Mouse (Mus musculus) left cerebral cortex, adult 2 months (tissue): ENCODE measurements around the gene Cftr. TPM values are rescaled to one million over a fixed set of nuclear protein-coding genes. Genes with fewer than 3 reads are reported as not detected.

ENCODE experiments used
- DNase-seq, 2 experiments: peaks; one replicate each; pipeline ENCODE4 v3.0.0; 2021 to 2022; ENCODE audit warnings: low spot score in 2 of 2, mixed read lengths in 1 of 2; ENCODE audit errors: extremely low spot score in 1 of 2
- H3K27ac ChIP-seq: fragments of 200-600 bp; 2 replicates; pipeline ENCODE4 v1.8.1; 2022
- H3K4me3 ChIP-seq: fragments of 200-600 bp; 2 replicates; pipeline ENCODE4 v1.8.1; 2022
- CTCF ChIP-seq: fragments of 200-600 bp; IDR thresholded peaks from 2 replicates; pipeline ENCODE4 v1.8.1; 2022; ENCODE audit warnings: antibody characterized with exemption, mild to moderate bottlenecking, moderate library complexity
- intact Hi-C: fragments of 180-260 bp; cut with DNase I; formaldehyde crosslinking; loops from one replicate; pipeline ENCODE4 v1.15.1; 2025
- total RNA-seq, 2 experiments: library from RNA; stranded (reverse); gene quantifications; 2 replicates each; pipeline ENCODE4 v1.2.3; 2021

Cftr gene
- total RNA-seq, 2 experiments from 2014 or later, result 0.41 to 0.61 TPM

DNA sequence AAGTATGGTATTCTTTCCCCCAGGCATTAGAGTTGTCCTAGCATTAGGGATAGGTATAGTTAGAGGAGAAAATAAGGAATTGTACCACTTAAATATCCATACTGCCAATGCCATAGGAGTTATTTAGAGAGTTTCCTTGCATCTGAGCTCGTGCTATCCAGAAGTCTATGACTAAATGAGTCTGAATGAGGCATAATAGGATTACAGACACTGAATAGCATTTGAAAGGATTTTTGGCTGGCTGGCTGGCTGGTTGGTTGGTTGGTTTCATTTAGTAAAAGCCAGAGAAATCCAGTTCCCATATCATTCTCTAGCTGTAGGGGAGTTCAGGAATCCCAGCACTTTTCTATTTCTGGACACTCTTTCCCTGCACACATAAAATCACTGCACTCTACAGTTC lies 76.0 kb downstream of the Cftr start:
- intact Hi-C loops, result no loop called here
- Histone ChIP-seq H3K27ac (no peak overlapping the region), H3K4me3 (no peak overlapping the region)
- no peak for DNase-seq
- no peak for TF ChIP-seq CTCF

- H3K27ac ChIP-seq, result no peak overlapping the region
- intact Hi-C loops, result no loop called here
- TF ChIP-seq CTCF, result no peak
- DNase-seq, result no peak
- H3K4me3 ChIP-seq, result no peak overlapping the region
Measured at GRCm38 (mm10) chr6:18247891-18248463, 77.5 kb downstream of the Cftr start.

DNA sequence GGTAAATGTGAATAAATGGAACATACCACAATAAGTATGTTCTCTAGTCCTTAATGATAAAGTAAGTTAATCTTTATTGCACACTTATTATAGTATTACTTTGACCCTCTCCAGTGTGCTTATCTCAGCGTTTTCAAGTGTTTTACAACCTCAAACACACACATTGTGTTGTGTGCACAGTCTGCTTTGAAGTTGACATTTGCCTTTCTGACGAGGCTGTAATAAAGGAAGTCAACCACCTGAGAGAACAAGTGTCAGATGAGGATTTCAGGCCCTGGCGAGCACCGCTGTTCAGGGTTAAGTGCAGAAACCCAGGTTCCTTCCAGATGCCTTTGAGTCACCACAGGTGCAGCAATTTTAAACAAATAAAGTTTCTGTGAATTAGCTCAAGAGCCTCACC lies 78.0 kb downstream of the Cftr start:
- no peak for DNase-seq
- intact Hi-C loops, result no loop called here
- H3K27ac ChIP-seq, result no peak overlapping the region
- no peak overlapping the region for H3K4me3 ChIP-seq
- no peak for TF ChIP-seq CTCF

DNA sequence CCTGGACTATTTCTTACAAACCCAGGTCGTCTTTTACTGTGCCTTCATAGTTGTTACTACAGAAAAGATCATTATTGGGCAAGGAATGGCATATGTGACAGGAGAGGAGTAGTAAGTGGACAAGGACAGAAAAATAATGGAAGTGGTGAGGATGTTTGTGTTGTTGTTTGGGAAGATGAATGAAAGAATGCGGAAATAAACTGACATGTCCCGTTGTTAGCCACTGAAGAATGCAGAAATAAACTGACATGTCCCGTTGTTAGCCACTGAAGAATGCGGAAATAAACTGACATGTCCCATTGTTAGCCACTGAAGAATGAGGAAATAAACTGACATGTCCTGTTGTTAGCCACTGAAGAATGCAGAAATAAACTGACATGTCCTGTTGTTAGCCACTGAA lies 84.1 kb downstream of the Cftr start:
- intact Hi-C loops, result no loop called here
- no peak for TF ChIP-seq CTCF
- Histone ChIP-seq H3K27ac (no peak overlapping the region), H3K4me3 (no peak overlapping the region)
- DNase-seq, result no peak

GRCm38 (mm10) chr6:18270983-18271382 lies 100.5 kb downstream of the Cftr start:
- intact Hi-C loops, result no loop called here
- no peak overlapping the region for H3K27ac ChIP-seq
- no peak for TF ChIP-seq CTCF
- no peak for DNase-seq
- H3K4me3 ChIP-seq, result no peak overlapping the region

DNA sequence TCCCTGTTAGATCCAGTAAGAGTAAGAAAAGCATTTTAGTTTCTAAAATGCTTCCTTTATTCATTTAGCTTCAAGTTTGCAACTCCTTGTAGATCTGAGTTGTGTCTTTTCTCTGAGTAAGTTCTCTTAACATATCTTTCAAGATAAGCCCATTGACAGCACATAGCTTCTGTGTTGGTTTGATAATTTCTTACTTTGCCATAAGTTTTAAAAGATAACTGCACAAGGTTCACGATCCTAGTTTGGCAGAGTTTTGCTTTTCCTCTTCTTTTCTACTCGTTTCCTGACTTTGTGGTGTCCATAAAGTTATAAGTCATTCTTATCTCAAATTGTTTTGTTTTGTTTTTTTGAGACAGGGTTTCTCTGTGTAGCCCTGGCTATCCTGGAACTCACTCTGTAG lies 130.3 kb downstream of the Cftr start:
- no peak for DNase-seq
- no peak overlapping the region for H3K4me3 ChIP-seq
- TF ChIP-seq CTCF, result no peak
- H3K27ac ChIP-seq, result no peak overlapping the region
- intact Hi-C loops, result no loop called here

- Histone ChIP-seq H3K27ac (no peak overlapping the region), H3K4me3 (no peak overlapping the region)
- intact Hi-C loops, result no loop called here
- DNase-seq, result no peak
- no peak for TF ChIP-seq CTCF
Measured at GRCm38 (mm10) chr6:18302105-18302504, 131.6 kb downstream of the Cftr start.

DNA sequence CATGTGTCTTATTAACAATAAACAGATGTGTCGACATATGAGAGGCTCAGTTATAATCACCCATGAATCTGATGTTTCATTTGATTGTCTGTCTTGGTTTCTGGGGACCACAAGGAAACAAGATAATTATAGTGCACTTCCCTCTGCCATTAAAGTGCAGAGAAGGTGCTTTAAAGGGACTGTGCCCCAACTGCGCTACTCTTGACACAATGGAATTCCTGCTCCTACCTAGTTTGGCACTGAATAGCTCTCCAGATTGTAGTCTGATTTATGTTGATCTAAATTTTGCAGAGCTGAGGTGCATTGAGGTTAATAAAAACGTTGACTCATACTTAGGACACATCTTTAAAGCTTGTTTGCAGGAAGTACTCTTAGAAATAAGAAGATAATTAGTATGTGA lies 132.7 kb downstream of the Cftr start:
- no peak overlapping the region for H3K27ac ChIP-seq
- intact Hi-C loops, result no loop called here
- no peak for DNase-seq
- TF ChIP-seq CTCF, result no peak
- no peak overlapping the region for H3K4me3 ChIP-seq

DNA sequence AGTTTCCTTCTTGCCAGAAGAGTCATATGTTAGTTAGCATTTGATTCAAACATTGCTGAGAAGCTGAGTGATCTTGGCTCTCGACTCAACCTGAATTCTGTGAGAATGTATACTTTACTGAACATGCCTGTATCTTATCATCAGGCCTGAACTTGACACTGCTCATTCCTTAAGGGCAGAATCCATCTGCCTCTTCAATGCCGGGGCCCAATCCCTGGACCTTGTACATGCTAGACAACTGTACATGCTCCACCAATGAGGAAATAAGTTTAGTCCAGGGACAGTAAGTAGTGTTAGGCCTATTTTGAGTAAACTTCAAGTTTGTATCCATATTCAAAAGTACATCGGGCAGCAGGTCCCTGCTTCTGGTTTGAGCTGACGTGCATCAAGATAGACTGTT lies 134.6 kb downstream of the Cftr start:
- H3K27ac ChIP-seq, result no peak overlapping the region
- no peak for TF ChIP-seq CTCF
- no peak overlapping the region for H3K4me3 ChIP-seq
- no peak for DNase-seq
- intact Hi-C loops, result no loop called here

GRCm38 (mm10) chr6:18310983-18311382 lies 140.5 kb downstream of the Cftr start:
- Histone ChIP-seq H3K27ac (no peak overlapping the region), H3K4me3 (no peak overlapping the region)
- no peak for TF ChIP-seq CTCF
- no peak for DNase-seq
- intact Hi-C loops, result no loop called here

DNA sequence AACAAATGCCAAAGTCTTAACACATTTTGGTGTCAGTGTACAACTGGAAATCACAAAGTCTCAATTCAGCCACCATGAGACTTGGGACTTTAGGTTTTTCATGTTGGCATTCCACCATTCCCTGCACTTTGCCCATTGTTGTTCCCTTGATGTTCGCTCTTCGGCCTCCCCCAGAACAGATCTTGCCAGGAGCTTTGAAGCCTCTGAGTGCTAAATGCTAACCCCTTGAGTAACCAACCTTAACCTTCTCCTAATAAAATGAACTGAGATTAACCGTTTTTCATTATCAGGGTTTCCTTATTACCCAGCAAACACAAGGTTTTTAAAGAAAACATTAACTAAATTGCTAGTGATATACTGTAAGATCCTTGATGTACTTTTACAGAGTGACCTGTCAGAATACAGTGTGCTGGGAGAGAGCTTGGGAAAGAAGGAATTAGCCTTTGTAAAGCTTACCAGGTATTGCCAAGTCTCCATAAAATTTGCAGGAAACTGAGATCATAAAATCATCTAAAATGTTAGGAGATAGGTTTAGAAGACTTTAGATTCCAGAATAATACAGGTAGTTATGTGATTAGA lies 144.0 kb downstream of the Cftr start:
- no peak overlapping the region for H3K4me3 ChIP-seq
- intact Hi-C loops, result no loop called here

DNA sequence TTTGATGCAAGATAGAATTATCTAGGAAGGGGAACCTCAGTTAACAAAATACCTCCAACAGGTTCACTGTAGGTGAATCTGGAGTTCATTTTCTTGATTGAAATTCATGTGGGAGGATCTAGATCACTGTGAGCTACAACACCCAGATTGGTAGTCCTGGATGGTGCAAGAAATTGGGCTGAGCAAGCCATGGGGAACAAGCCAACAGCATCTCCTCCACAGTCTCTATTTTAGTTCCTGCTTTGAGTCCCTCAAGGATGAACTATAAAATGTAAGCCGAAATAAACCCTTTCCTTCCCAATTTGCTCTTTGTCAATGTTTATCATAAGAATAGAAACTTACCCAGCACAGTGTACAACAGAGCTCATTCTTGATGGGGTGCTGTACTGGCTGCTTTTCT lies 152.5 kb downstream of the Cftr start:
- no peak for TF ChIP-seq CTCF
- Histone ChIP-seq H3K4me3 (no peak overlapping the region), H3K27ac (no peak overlapping the region)
- DNase-seq, result no peak
- intact Hi-C loops, result no loop called here

More for the DNA sequence above, 144.0 kb downstream of the Cftr start:
- no peak for TF ChIP-seq CTCF
- DNase-seq, result no peak
- no peak overlapping the region for H3K27ac ChIP-seq

DNA sequence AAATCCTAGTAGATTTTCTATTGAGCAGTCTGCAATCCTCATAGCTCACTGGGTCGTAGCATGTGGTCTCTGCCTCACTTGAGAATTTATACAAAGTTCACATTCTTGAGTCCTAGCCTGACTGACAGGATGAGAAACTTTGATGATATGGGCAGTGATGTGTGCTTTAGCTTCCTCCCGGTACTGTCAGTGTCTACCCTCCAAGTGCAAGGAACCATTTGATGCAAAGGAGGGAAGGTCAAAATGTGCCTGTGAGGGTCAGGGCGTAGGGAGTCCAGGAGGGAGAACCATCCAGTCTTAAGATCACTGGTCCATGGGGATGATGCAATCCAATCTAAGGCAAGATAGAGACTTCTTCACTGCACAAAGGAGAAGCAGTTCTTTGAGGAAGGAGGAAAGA lies 164.9 kb downstream of the Cftr start:
- no peak for TF ChIP-seq CTCF
- intact Hi-C loops, result no loop called here
- DNase-seq, result no peak
- no peak overlapping the region for H3K4me3 ChIP-seq
- no peak overlapping the region for H3K27ac ChIP-seq
